Mouse (Mus musculus): ENCODE results near the gene Mrtfb. TPM values are rescaled to one million over a fixed set of nuclear protein-coding genes. Genes with fewer than 3 reads are reported as not detected.

Mrtfb gene
- 10 to 100 TPM; 40.7 to 43.5 TPM for total RNA-seq (2021)
- long read RNA-seq, experiment 1, partial matches to known transcripts: 0 of 2 reads
- long read RNA-seq, experiment 1, other reads (novel, unspliced or antisense): 2 of 2 reads
- long read RNA-seq, experiment 2, partial matches to known transcripts: 1 of 3 reads
- long read RNA-seq, experiment 2, other reads (novel, unspliced or antisense): 2 of 3 reads

DNA sequence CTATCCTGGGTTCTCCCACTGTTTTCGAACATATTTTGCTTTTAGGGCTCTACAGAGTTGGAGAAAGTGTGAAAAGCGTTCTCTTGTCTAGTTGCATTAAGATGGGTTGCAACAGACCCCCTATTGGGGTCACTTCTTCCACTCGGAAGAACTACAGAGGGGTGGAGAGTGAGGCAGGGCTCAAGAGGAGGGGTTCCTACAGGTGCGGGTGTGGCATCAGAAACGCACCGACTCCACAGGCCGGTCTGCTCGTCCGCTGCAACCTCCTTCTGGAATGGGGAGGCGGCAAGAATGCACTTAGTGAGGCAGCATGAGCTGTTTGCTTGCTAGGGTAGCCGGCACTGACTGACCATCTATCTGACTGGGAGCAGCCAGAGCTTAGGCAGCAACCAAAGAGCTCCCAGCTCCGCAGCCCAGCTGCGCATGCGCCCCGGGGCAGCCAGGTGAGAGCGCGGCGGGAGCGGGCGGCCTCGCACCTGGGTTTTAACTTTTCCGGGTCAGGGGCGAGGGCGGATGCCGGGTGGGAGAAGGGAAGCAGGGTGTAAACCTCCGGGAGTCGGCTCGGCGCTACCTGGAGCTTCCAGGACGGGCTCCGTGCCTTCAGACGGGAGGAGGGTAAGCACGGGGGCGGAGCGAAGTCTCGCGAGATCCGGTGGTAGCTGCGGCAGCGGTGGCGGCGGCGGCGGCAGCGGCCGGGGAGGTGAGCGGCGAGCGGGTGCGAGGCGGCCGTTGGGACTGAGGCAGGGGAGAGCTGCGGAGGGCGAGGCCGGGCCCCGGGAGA, at the start of gene Mrtfb:
TSS of gene Mrtfb (plus strand) at position 627 of the 781 bp plus-strand sequence.
- peak; percentile 77 to 80 for DNase-seq (ENCODE audit: low spot score in 2 of 2)

DNA sequence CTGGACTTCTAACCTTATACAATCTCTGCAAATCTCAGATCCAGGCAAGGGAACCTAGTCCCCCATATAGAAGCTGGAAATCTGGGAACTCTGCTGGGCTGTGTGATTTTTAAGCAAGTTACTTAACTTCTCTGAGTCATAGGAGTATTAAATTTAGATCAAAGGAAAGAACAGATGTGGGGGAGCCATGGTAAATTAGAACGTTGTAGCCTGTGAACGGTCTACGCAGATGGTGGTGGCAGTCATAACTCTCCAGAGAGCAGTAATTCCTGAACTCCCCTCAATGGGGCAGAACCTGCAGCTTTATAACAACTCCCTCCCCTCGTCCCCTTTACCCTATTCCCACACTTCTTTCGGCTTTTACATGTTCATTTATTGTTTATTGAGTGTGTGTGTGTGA, 48.6 kb upstream of the Mrtfb start:
- no peak for DNase-seq (ENCODE audit: low spot score in 2 of 2)

DNA sequence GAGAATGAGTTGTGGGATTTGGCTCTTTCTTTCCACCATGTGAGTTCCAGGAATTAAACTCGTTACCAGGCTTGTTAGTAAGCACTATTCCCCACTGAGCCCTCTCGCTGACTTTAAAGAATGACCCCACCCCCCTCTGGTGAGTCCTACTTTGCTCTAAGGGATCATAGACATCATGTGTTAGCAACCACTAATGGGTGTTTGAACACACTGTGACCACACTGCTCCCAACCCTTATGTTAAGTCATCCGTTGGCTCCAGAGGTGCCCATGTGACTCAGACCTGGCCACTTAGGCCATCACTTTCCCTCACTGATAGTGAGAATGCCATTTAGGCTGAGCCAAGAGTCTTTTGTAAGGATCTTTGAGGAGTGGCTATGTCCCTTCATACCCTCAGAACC, 48.2 kb upstream of the Mrtfb start:
- DNase-seq (ENCODE audit: low spot score in 2 of 2): no peak

DNA sequence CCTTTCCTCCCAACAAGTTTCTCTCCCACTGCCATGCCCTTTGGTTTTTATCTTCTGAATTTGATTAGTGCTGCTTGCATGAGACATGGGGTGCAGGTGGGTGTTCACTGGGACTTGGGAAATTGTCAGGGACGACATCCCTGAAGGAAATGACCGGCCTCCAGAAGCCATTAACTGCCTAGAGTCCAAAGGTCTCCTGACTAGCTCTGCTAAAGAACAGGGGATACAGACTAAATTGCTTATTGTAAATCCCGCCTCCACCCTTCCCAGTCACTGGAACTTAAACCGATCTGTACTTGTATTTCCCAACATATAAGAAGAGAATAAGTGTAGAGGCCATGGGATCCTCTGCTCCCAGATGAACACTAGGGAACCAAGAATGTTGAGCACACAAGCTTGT, 43.5 kb upstream of the Mrtfb start:
- no peak for DNase-seq (ENCODE audit: low spot score in 2 of 2)

DNA sequence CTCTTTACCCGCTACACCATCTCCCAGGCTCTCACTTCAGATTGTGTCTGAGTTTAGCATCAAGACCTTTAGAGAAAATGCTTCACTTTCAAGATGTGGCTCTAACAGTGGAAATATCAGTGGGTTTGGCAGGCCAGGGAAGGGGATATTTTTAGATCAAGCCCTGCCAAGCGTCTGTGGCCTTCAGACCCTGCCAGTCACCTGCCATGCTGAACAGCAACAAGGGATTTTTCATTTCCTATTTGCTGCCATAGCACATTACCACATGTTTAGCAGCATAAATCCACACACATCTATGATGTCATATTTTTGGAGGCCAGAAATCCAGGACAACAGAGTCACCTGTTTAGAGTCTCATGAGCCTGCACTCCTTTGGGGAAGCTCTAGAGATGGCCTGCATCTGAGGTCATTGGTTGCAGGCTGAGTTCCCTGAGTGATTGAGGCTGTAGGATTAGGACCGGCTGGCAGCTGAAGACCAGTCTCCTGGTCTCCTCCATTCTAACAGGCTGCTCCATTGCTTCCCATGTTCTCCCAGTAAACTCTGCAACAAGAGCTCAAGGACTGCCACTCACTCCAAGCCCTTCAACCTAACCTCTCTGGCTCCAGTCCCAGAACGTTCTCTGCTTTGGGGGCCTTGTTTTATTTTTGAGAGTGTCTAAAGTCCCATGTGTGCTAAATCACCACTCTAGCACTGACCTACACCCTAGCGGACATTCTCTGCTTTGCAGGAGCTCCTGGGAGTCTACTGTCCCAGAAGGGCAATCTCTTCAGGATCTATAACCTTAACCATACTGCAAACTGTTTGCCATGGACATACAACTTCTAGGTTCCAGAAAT, 39.9 kb upstream of the Mrtfb start:
- DNase-seq (ENCODE audit: low spot score in 2 of 2): no peak

DNA sequence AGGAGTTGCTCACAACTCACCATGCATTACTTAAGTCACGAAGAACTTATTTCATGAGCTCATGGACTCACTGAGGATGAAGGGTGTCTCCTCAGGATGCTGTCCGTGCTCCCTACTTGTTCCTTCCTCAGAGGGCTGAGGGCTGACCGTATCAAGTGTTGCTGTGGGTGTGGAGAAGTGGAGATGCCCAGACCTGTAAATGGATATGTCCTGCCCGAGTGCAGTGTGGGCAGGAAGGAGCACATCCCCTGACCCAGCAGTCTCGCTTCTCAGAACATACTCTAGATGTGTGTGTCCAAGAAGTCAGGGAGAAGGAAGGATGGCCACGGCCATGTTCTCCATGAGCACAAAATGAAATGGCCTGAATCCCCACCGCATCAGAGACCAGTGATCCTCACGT, 38.3 kb upstream of the Mrtfb start:
- DNase-seq (ENCODE audit: low spot score in 2 of 2): no peak

DNA sequence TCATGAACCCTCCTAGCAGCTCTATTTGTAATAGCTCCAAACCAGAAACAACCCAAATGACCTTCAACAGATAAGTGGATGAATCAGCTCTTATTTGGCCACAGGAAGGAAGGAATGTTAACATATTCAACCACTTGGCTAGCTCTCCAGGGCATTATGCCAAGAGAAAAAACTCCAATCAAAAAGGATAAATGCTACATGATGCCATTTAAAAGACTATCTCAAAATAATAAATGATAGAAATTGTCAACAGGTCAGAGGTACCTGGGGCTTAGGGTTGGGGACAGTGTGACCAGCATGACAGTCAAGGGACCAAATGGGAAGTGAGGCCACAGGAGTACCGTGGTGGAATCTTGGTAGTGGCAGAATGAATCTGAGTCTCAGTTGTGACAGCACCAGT, 34.8 kb upstream of the Mrtfb start:
- no peak for DNase-seq (ENCODE audit: low spot score in 2 of 2)

DNA sequence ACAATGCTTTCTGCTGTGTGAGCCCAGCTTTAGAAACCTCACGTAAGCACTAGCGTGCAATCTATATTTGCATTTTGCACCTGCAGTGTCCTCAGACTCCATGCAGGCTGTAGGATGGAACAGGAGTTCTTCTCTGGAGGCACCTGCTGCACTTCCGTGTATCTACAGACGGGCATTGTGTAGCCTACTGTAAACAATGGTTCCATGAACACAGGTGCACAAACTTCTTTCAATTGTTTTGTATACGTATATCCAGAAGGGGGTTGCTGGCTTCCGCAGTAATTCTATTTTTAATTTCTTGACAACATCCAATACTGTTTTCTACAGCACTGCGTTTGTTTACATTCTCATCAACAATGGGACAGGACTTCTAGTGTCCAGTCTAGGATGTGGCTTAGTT, 24.2 kb upstream of the Mrtfb start:
- DNase-seq (ENCODE audit: low spot score in 2 of 2): no peak

DNA sequence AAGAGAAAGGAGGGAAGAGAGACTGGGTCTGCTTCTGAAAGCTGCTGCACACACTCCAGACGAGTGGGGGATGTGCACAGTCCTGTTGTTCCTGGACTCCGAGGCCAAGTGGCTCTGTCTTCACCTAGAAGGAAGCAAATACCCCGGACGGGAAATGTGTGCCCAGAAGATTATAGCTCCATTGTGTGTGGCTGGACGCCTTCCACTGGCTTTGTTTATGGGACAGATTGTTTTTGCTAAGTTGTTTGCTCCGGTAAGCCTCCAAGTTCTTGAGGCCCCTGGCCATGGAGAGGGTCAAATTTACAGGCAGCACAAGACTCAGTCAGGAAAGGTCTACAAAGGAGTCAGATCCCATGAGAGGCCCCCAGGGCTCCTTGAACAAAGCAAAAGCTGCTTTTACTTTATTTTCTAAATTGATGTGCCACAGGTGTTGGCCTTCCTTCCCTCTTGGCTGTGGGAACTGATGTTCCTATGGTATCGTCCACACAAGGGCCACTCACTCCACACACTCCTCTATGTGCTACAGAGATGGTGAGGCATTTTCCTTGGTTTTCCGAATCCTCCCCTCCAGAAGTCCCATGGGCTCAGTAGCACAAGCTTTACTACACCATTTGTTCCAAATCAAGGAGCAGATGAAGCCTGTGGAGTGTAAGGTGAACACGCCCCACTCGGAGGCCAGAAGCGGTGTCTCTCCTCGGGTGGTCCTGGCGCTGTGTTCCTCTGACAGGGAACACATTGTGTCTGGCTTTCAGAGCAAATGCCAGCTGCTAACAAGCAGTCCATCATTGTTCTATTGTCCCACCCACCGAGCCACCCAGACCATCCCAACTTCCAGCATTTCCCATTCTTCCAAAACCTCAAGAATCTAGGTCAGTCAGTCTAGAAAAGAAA, 23.1 kb upstream of the Mrtfb start:
- no peak for DNase-seq (ENCODE audit: low spot score in 2 of 2)

DNA sequence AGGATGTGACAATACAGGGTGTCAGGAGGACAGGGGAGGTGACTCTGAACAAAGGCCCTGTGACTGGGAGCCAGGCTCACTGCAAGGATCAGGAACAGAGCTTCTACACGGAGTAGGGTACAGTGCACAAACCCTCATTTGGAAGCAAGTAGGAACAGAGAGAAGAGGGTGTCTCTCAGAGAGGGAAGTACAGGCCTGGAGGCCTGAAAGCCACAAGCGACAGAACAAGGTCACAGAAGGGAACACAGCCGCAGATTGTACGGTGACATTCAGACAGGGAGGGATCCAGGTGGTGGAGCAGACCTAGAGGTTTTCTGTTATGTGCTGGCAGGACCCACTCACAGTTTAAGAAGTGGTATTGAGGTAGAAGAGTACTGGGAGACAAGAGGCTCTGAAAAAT, 17.2 kb upstream of the Mrtfb start:
- DNase-seq (ENCODE audit: low spot score in 2 of 2): no peak

DNA sequence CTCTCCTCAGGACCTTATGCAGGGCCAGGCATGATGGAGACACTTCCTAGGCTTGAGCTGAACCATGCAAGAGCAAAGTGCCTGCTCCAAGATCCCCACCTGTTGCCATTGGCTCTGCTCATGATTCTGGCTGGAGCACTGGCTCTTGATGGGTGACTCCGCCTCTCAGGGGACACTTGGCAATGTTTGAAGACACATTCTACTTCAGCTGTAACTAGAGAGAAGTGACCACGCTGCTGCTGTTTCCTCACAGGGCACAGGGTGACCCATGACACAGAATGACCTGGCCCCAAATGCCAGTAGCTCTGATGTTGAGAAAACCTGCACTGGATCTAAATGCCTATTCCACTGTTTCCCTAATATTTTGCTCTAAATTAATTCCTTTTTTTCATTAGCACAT, 16.7 kb upstream of the Mrtfb start:
- no peak for DNase-seq (ENCODE audit: low spot score in 2 of 2)

DNA sequence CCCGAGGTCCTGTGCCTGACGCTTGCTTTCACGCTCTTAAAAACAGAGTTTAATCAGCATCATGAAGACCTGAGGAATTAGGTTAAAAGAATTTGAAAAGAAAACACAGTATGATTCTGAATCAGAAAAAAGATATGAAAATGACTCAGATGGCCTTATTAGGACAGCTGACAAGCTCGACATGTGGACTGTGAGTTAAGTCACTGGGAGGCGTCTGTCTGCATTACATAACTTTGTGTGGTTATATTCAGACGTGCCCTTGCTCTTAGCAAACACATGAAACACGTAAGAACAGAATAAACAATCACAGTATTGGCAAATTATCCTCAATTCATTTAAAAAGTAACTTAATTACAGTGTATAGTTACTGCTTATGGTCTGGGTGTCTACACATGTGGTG, 16.0 kb upstream of the Mrtfb start:
- DNase-seq (ENCODE audit: low spot score in 2 of 2): no peak

DNA sequence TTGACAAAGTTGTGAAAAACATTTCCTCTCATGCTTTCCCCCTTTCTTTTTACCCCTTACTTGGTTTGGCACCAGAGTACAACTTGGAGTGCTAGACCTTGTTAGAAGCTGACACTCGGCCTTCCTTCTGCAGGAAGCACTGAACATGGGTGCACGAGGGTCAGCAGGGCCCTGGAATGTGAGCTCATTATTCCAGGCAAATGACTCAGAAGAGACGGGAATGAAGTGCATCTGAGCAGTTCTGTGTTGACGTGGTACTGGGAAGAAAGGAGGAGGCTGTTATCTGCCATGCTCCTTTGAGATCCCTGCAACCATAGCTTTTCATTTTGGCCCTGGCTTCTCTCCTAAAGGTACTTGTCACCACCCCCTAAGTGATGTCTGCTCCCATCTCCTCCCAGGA, 10.6 kb upstream of the Mrtfb start:
- no peak for DNase-seq (ENCODE audit: low spot score in 2 of 2)

DNA sequence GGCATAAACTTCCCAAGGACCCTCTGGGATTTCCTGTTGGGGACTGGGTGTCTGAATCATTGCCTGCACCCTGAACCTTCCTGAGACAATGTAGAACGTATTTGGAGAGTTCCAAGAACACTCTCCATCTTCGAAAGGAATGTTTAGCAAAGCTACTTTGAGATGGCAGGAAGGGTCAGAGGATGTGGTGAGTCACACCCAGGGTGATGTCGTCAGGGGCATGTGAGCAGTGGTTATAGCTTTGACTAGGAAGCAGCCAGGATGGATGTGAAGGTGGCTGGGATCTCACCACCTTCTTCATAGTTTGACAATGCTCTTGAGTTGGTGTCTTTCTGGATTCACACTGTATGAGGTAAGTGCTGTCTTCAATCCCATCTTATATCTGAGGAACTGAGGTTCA, 9.4 kb upstream of the Mrtfb start:
- DNase-seq (ENCODE audit: low spot score in 2 of 2): no peak

DNA sequence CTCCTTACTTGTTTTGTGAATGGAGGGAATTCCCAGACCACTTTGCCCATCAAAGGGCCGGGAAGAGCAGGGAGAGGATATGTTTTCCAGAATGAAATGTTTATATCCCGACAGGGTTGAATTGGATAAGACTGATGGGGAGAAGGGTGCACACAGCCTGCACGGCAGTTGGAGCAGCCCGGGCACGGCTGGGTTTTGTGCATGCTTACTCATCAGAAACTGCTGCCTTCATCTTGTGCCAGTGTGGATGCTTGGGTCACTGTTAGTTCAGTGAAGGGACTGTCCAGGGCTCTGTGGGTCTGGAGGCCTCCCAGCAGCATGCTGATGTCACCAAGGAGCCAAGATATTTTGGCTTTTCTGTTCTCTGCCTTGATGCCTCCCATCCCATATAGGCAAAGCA, 6.2 kb upstream of the Mrtfb start:
- DNase-seq (ENCODE audit: low spot score in 2 of 2): no peak

DNA sequence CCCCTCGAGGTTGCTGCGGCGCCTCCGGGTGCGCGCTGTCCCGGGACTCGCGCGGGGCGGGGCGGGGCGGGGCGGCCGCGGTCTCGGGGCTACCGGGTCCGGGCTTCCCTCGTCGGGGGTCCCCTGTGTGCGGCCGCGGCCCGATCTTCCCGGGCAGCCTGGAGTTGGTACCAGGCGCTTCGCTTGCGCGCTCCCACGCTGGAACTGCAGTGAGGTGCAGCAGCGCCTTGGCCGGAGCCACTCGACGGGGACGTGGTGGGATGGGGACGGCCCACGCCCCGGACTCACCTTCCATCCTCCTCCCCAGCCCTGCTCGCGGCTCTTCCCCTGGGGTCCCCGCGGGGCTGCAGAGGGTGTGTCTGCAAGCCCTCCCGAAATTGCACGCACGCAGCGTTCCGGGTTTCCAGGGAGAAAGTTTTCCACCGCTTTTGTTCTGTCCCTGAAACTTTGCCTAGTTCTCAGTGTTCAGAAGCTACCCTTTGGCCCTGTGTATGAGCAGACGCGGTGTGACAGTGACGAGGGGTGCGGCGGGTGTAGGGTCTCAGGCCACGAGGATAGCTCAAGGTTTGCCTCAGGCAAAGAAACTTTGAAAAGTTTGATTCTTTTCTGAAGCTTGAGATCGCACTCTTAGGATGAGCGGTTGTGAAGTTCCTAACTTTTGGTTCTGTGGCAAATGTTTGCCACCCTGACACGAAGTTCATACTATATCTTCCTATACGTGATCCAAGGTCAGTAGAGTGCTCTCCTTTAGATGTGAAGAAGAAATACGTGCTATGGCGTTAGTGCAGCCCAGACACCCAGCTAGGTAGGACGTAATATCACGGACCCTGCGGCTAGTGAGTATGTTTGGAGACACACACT, 616 bp downstream of the Mrtfb start:
- DNase-seq (ENCODE audit: low spot score in 2 of 2): peak; percentile 16 to 24

DNA sequence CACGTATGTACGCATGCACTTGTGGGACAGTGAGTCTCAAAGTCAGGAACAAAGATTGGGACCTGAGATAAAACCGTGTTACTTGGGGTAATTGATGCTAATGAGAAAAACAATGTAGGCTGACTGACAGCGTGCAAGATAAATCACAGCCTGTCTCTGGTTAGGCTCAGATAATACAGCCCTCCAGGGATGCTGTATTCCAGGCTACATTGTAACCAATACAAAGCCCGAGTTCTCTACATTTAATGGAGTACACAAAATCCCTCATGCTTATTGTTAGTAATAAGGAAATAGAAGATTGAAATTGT, 1.2 kb downstream of the Mrtfb start:
- DNase-seq (ENCODE audit: low spot score in 2 of 2): no peak

DNA sequence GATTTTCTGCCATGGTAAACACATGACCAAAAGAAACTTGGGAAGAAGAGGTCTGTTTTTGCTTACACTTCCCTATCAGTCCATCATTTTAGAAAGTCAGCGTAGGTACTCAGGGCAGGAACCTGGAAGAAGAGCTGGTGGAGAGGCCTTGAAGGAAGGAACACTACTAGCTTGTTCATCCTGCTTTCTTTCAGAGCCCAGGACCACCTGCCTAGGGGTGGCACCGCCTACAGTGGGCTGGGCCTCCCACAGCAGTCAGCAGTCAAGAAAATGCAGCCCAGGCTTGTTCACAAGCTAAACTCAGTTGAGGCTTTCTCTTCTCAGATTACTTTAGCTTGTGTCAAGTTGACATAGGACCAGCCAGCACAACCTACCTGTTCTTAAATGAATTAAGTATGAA, 2.7 kb downstream of the Mrtfb start:
- DNase-seq (ENCODE audit: low spot score in 2 of 2): no peak

DNA sequence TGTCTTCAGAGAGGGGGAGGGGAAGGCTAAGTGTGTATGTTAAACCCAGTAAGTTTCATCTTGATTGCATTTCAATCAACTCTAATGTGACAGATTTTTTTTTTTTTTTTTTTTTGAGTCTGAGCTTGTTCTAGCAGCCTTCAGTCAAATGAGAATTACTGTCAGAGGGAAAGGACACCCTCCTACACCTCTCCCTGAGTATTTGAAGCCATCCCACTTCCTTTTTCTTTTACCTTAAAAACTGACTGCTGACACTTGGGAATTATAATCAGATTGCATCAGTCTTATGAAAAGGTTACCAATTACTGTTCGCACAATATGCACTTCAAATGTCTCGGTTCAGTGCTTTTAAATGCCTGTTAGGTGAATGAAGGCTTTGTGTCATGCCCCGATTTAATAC, 10.0 kb downstream of the Mrtfb start:
- DNase-seq (ENCODE audit: low spot score in 2 of 2): no peak

DNA sequence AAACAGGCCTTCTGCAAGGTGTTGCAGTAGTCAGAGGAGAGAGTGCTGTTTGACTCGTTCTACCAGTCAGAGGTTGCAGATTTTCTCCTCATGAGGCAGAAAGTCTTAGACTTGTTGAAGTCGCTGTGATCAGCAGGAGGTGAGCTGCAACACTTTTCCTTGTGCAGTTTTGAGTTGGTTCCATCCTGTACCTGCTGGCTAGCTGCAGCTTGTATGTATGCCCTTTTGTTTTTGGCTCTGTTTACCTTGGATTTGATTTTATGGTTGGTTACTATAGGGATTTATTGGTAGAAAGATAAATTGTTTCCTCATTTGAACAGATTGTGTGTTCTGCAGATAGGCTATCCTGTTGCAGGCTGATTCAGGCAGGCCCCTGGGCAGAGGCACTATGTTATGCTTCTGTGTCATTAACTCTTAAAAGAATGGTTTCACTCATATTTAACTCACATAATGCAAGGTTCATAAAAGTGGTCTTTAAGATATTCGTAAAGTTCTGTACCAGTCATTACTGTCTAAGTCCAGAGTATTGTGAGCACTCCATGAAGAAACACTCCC, 11.1 kb downstream of the Mrtfb start:
- DNase-seq (ENCODE audit: low spot score in 2 of 2): no peak
